Mouse (Mus musculus): ENCODE data around the gene Apbb2. TPM values are rescaled to one million over a fixed set of nuclear protein-coding genes. Genes with fewer than 3 reads are reported as not detected.
A peak's percentile ranks its signal among the peaks of the same experiment; 100 is the strongest.

Gene Apbb2
- total RNA-seq, 2 experiments from 2014 or later, result 54.5 to 58.6 TPM

DNA sequence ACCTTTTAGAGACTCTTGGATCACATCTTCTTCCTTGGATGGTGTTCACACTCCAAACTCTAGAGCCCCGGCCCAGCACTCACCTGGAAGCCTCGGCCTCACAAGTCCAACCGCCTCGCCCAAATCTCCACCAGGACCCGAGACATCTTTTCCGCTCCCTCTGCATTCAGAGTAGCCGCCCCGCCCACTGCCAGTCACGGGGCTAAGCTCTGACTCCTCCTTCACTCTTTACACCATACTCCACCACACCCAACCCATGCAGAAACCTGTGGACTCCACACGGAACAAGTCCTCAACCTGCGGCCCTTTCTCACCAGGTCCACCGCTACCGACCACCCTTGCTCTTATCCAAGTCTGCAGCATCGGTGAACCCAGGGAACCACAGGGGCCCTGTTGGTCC, 23.7 kb downstream of the Apbb2 start:
- TF ChIP-seq CTCF (conservative IDR thresholded peaks at IDR 0.05), result no peak
- Histone ChIP-seq H3K27ac (no peak overlapping the region), H3K4me3 (no peak overlapping the region)
- no peak for DNase-seq (ENCODE audit: low spot score in 2 of 2)

- TF ChIP-seq CTCF (conservative IDR thresholded peaks at IDR 0.05), result no peak
- no peak for DNase-seq (ENCODE audit: low spot score in 2 of 2)
- Histone ChIP-seq H3K27ac (no peak overlapping the region), H3K4me3 (no peak overlapping the region)
Observed at GRCm38 (mm10) chr5:66586236-66586745, 32.3 kb downstream of the Apbb2 start.

GRCm38 (mm10) chr5:66583019-66583406, 35.6 kb downstream of the Apbb2 start:
- Histone ChIP-seq H3K27ac (no peak overlapping the region), H3K4me3 (no peak overlapping the region)
- no peak for DNase-seq (ENCODE audit: low spot score in 2 of 2)
- TF ChIP-seq CTCF (conservative IDR thresholded peaks at IDR 0.05), result no peak

- no peak for TF ChIP-seq CTCF (conservative IDR thresholded peaks at IDR 0.05)
- Histone ChIP-seq H3K4me3 (no peak overlapping the region), H3K27ac (no peak overlapping the region)
- no peak for DNase-seq (ENCODE audit: low spot score in 2 of 2)
Observed at GRCm38 (mm10) chr5:66582281-66583018, 36.1 kb downstream of the Apbb2 start.

GRCm38 (mm10) chr5:66579066-66579465, 39.5 kb downstream of the Apbb2 start:
- TF ChIP-seq CTCF (conservative IDR thresholded peaks at IDR 0.05), result no peak
- no peak for DNase-seq (ENCODE audit: low spot score in 2 of 2)
- H3K4me3 ChIP-seq, result no peak overlapping the region
- no peak overlapping the region for H3K27ac ChIP-seq

DNA sequence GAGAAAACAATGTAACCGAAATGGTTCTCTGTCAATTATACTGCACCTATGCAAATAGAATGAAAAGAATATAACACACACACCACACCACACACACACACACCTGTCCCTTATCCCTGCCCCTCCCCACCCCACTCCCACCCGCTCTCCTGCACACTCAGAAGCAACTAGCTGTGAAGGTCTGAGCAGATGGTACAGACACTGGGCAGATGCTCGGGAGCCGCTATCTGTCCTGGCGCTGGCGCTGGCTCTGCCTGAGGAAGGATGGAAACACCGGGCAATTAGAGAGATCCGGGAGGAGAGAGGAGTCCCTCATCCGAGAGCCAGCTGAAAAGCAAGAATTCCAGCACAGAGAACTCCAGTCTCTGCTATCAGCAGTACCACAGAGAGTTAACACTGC, 42.3 kb downstream of the Apbb2 start:
- H3K4me3 ChIP-seq, result no peak overlapping the region
- no peak for TF ChIP-seq CTCF (conservative IDR thresholded peaks at IDR 0.05)
- H3K27ac ChIP-seq, result peak overlapping the region; percentile 46; the same call in 1 of the 2 replicates
- DNase-seq (ENCODE audit: low spot score in 2 of 2), result no peak

DNA sequence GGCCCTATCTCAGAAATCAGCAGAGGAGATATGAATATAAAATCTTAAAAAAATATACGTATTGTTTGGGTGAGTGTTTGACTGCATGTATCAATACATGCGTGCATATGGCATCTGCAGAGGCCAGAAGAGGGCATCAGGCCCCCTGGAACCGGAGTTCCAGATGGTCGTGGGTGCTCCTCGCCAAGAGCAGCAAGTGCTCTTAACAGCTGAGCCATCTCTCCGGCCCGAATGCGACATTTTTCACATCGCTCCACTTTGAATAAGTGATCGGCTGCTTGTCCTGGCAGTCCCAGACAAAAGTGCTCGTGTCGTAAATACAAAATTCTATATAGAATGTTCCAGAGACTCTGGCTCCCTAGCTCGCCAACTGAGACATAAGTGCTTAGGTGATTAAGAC, 43.4 kb downstream of the Apbb2 start:
- Histone ChIP-seq H3K4me3 (no peak overlapping the region), H3K27ac (peak overlapping the region; percentile 25; the same call in 1 of the 2 replicates)
- DNase-seq (ENCODE audit: low spot score in 2 of 2), result no peak
- TF ChIP-seq CTCF (conservative IDR thresholded peaks at IDR 0.05), result peak; percentile 35

DNA sequence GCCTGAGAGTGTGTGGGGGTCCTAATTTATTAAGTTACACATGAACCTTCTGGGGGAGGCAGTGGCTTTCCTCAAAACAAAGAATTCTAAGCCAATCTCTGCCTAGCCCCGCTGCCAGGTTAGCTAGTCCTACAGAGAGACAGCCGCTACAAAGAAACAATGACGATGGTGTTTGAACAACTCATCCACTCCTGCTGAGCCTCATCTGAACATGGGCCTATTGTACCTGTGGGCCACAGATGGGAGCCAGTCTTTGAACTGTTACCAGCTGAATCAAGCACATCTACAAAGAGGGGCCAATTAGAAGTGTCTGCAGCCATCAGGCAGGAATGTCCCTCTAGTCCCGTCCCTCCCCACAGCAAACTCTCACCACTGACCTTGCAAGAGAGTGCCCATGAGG, 45.3 kb downstream of the Apbb2 start:
- H3K27ac ChIP-seq, result no peak overlapping the region
- DNase-seq (ENCODE audit: low spot score in 2 of 2), result no peak
- TF ChIP-seq CTCF (conservative IDR thresholded peaks at IDR 0.05), result no peak

DNA sequence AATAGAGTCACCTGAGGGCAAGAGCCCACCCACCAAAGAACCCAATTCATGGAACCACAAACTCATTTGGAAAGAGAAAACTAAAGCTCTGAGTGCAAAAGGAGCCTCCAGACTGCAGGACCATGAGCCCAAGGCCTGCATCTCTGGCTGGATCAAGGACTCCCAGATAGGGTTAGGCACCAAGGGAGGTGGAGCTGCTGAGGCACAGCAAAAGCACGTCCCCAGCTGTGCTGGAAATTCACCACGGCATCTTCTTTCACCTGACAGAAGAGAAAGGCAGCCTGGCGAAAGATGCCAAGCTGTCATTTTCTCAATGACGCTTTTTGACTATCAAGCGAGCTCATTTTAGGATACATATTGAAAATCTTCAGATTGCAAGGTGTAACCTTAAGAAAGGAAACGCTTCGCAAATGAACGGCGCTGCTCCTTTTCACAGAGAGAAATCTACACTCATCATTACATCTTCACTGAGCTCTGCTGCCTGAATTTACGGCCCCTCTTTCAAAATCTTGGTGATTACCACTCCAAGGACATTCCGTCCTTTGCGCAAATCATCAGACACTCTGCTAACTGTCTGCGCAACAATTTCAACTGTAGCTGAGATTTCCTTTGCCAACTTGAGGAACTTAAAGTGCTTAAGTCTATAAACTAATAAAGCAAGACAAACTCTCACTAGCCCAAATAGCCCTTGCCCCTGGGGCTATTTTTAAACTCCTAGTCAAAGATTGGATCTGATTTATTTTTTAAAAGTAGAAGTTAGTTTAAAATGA, 46.3 kb downstream of the Apbb2 start:
- H3K27ac ChIP-seq, result no peak overlapping the region
- no peak for TF ChIP-seq CTCF (conservative IDR thresholded peaks at IDR 0.05)
- no peak for DNase-seq (ENCODE audit: low spot score in 2 of 2)
- H3K4me3 ChIP-seq, result no peak overlapping the region

More for the DNA sequence above, 45.3 kb downstream of the Apbb2 start:
- no peak overlapping the region for H3K4me3 ChIP-seq

DNA sequence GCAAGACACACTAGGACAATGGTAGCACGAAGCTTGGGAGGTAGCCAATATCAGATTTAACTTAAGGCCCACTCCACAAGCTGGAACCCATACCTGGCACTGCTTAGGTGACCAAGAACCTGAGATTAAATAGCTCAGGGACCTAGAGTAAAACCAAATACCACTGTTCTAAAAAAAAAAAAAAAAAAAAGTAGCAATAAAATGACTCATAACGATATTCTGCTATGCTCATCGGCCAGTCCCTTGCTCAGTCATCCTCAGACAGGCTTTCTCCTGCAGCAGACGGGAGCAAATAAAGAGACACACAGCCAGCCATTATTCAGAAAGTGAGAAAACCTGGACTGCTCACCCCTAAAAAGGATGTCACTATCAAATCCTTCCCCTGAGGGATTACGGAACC, 47.9 kb downstream of the Apbb2 start:
- no peak for DNase-seq (ENCODE audit: low spot score in 2 of 2)
- no peak for TF ChIP-seq CTCF (conservative IDR thresholded peaks at IDR 0.05)
- Histone ChIP-seq H3K4me3 (no peak overlapping the region), H3K27ac (no peak overlapping the region)

DNA sequence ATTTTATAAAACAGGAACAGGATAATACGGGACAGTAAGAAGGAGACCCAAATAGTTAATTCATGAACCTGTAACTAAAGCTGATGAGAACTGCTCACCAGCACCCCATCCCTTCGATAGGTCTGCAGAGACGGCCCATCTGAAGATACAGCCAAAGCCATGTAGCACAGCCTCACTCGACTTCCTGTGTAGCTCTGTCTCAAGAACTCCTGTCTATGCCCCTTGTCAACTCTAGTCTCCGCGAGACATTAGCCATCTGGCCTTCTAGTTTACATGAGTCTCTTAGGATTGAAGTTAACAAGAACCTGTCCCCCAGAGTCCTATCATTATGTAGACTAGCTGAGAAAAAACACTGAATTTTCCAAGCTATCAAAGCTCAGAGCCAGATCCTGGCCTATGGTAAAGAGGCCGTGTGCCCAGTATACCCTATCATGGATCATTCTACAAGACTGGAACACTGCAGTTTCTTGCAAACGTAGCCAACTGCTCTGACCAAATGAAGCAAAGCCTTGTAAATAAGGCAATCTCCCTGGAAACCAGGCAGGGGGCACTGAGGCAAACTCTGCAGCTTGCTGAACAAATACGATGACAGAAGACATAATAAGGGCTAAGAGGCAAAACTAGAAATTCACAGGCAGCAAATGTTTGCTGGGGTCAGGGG, 49.3 kb downstream of the Apbb2 start:
- H3K4me3 ChIP-seq, result no peak overlapping the region

DNA sequence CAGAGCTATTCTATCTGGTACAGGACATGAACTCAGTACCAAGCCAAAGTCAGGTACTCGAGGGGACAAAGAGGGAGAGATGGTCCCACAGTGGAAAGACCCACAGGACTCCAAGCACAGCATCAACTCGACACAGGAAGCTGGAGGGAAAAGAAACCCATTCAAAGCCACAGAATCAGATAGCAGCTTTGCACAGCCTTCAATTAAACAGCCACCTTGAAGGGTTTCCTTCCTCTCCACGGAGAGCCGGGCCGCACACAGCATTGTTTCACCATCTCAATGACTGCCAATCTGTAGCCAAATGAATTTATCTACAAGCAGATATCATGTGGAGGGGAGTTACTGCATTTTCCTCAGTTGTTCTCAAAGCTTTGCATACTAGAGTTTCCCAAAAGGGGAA, 50.6 kb downstream of the Apbb2 start:
- Histone ChIP-seq H3K4me3 (no peak overlapping the region), H3K27ac (no peak overlapping the region)
- no peak for DNase-seq (ENCODE audit: low spot score in 2 of 2)
- TF ChIP-seq CTCF (conservative IDR thresholded peaks at IDR 0.05), result no peak

More for the DNA sequence above, 49.3 kb downstream of the Apbb2 start:
- H3K27ac ChIP-seq, result no peak overlapping the region
- no peak for TF ChIP-seq CTCF (conservative IDR thresholded peaks at IDR 0.05)
- no peak for DNase-seq (ENCODE audit: low spot score in 2 of 2)

DNA sequence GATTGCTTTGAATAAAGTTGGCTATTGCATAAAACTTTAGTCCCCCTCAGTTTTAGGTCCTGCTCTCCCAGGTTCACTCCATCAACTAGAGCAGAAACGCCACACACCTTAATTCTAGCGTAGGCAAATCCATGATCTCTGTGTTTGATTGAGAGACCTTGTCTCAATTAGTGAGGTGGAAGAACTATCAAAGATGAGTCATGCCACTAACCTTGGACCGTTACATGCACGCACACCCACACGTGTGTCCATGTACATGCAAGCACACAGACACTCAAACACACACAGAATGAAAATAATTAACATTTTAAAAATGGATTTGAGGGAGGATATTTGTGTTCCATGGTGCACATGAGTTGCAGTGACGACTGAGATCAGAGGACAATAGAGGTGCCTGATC, 51.2 kb downstream of the Apbb2 start:
- no peak overlapping the region for H3K27ac ChIP-seq
- no peak overlapping the region for H3K4me3 ChIP-seq
- TF ChIP-seq CTCF (conservative IDR thresholded peaks at IDR 0.05), result no peak
- no peak for DNase-seq (ENCODE audit: low spot score in 2 of 2)

All from layer of hippocampus, adult 2 months (tissue).